Mouse (Mus musculus): Measurements from ENCODE around the gene Wnt4. TPM values are rescaled to one million over a fixed set of nuclear protein-coding genes. Genes with fewer than 3 reads are reported as not detected.

The Wnt4 gene
- polyA plus RNA-seq, 1 experiment from 2014 or later = 1.5 TPM

DNA sequence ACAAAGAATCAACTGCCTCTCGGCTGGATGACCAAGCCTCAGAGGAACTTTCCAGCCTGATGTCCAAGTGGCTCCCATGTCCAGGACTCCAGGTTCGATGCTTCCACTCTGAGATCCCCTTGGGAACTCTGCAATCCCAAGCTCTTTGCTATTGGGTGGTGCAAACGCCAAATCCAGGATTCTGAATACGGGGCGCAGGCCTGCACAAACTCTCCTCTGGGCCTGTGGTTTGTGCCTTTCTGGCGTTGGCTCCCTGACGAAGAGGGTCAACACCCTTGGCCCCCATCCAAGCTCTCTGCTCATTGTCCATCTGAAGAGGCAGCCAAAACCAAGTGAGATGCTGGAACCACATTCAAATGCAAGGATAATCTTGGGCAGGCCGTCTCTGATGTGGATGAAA lies 21.1 kb downstream of the Wnt4 start:
- no peak overlapping the region for H3K4me3 ChIP-seq
- 84% methylated on average over 8 of the region's 8 CpGs for WGBS
- H3K27me3 ChIP-seq = no peaks in the 10 kb centered on the region
- no peaks in the 10 kb centered on the region for H3K9me3 ChIP-seq
- H3K4me1 ChIP-seq (replicated peaks) = peaks cover 4% of the 10 kb centered on the region; the same call in 1 of the 2 replicates
- H3K4me2 ChIP-seq = no peak overlapping the region
- ATAC-seq (ENCODE audit: low FRiP score) = no peak
- no peak overlapping the region for H3K27ac ChIP-seq
- H3K9ac ChIP-seq = no peak overlapping the region
- peaks cover 4% of the 10 kb centered on the region for H3K36me3 ChIP-seq

DNA sequence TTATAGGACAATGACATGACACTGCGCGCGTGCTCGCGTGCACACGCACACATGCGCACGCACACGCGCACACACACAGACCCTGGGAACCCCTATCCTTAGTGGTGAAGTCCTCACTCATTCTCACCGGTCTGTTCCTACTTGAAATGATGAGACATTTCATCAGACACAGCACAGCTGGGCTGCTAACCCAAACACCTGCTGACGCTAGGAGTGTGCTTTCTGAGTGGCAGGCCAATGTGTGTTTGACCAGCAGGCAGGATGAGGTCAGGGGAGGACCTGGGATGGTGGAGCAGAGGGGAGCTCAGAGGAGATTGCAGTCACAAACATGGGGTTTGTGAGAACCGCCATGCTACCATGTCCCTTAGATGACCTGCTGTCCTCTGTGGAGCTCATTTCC lies 22.9 kb downstream of the Wnt4 start:
- no peak for ATAC-seq (ENCODE audit: low FRiP score)
- Histone ChIP-seq H3K36me3 (peaks cover 4% of the 10 kb centered on the region), H3K9me3 (no peaks in the 10 kb centered on the region), H3K4me3 (no peak overlapping the region), H3K27ac (no peak overlapping the region), H3K4me2 (no peak overlapping the region), H3K27me3 (no peaks in the 10 kb centered on the region), H3K4me1 (replicated peaks) (peaks cover 4% of the 10 kb centered on the region; the same call in 1 of the 2 replicates), H3K9ac (no peak overlapping the region)
- WGBS = 92% methylated on average over 13 of the region's 13 CpGs

GRCm38 (mm10) chr4:137301635-137302034 lies 24.3 kb downstream of the Wnt4 start:
- H3K4me2 ChIP-seq = no peak overlapping the region
- H3K36me3 ChIP-seq = no peaks in the 10 kb centered on the region
- ATAC-seq (ENCODE audit: low FRiP score) = no peak
- H3K9ac ChIP-seq = no peak overlapping the region
- no peaks in the 10 kb centered on the region for H3K27me3 ChIP-seq
- H3K27ac ChIP-seq = peak overlapping the region; percentile 55; the same call in 1 of the 2 replicates
- H3K4me3 ChIP-seq = no peak overlapping the region
- H3K4me1 ChIP-seq (replicated peaks) = peaks cover 16% of the 10 kb centered on the region
- no peaks in the 10 kb centered on the region for H3K9me3 ChIP-seq
- WGBS = 68% methylated on average over 16 of the region's 16 CpGs

DNA sequence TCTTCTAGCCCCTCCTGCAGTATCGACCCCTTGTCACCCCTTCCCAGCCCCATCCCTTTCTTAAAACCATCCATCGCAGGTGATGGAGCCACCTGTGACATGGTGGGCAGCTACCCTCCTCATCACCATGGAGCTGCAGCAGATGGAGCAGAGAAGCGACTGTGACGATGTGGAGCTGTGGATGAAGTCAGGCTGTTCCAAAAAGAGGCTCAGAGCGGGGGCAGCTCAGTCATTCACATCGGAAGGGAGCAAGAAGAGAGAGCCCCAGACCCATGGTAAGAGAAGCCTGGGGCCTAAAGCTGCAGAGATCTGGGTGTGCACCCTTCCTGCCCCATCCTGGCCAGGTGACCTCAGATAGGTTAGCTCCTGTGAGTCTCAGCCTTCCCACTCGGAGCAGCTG lies 26.8 kb downstream of the Wnt4 start:
- WGBS = 91% methylated on average over 7 of the region's 7 CpGs
- no peaks in the 10 kb centered on the region for H3K27me3 ChIP-seq

DNA sequence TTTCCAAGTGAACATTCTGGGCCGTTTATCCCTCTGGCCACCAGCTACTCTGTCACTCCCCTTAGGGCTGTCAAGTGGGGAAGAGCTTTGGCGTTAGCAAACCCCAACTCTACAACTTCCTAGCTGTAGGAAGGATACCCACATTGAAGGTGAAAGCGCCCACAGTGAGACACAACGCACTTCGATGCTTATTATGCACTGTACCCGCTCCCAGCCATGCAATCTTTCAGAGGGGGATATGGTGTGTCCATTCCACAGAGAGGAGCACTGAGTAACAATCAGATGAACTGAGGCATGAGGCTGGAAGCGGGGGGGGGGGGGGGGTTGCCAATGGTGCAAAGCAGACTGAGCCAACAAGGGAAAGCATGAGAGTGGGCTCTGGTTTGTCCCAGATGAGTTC lies 27.8 kb downstream of the Wnt4 start:
- Histone ChIP-seq H3K36me3 (no peaks in the 10 kb centered on the region), H3K27me3 (no peaks in the 10 kb centered on the region), H3K4me2 (no peak overlapping the region), H3K27ac (no peak overlapping the region), H3K9me3 (no peaks in the 10 kb centered on the region), H3K9ac (no peak overlapping the region), H3K4me1 (replicated peaks) (peaks cover 27% of the 10 kb centered on the region), H3K4me3 (no peak overlapping the region)
- no peak for ATAC-seq (ENCODE audit: low FRiP score)
- 91% methylated on average over 6 of the region's 7 CpGs for WGBS

More for the DNA sequence above, 26.8 kb downstream of the Wnt4 start:
- peaks cover 27% of the 10 kb centered on the region for H3K4me1 ChIP-seq (replicated peaks)
- no peak overlapping the region for H3K4me2 ChIP-seq
- H3K27ac ChIP-seq = no peak overlapping the region
- ATAC-seq (ENCODE audit: low FRiP score) = no peak
- H3K4me3 ChIP-seq = no peak overlapping the region
- H3K9ac ChIP-seq = no peak overlapping the region
- no peaks in the 10 kb centered on the region for H3K9me3 ChIP-seq
- no peaks in the 10 kb centered on the region for H3K36me3 ChIP-seq

GRCm38 (mm10) chr4:137305831-137306576 lies 28.7 kb downstream of the Wnt4 start:
- Histone ChIP-seq H3K9ac (peak overlapping the region; percentile 43; the same call in 1 of the 2 replicates), H3K27ac (peak overlapping the region; percentile 66)

DNA sequence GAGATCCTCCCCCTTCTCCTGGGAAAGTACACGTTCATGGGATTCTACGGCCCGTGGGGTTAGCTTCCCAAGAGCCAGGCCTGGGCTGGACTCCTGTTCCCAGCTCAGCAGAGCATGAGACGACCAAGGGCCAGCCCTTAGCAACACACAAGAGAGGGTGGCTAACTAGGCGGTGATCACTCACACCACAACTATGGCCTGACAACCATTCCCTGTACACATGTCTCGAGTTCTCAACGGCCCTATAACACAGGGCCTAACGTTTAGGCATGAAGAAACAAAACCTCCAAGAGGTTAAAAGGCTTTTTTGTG lies 29.2 kb downstream of the Wnt4 start:
- H3K4me3 ChIP-seq = no peak overlapping the region
- H3K4me1 ChIP-seq (replicated peaks) = peaks cover 27% of the 10 kb centered on the region
- H3K27me3 ChIP-seq = no peaks in the 10 kb centered on the region
- WGBS = 43% methylated on average over 8 of the region's 8 CpGs
- peak overlapping the region; percentile 66 for H3K27ac ChIP-seq
- H3K9ac ChIP-seq = no peak overlapping the region
- no peak overlapping the region for H3K4me2 ChIP-seq
- no peaks in the 10 kb centered on the region for H3K36me3 ChIP-seq
- H3K9me3 ChIP-seq = no peaks in the 10 kb centered on the region
- no peak for ATAC-seq (ENCODE audit: low FRiP score)

More at GRCm38 (mm10) chr4:137305831-137306576, 28.7 kb downstream of the Wnt4 start:
- 51% methylated on average over 13 of the region's 13 CpGs for WGBS
- Histone ChIP-seq H3K4me1 (replicated peaks) (peaks cover 27% of the 10 kb centered on the region), H3K36me3 (no peaks in the 10 kb centered on the region), H3K4me3 (no peak overlapping the region), H3K4me2 (no peak overlapping the region), H3K27me3 (no peaks in the 10 kb centered on the region), H3K9me3 (no peaks in the 10 kb centered on the region)
- ATAC-seq (ENCODE audit: low FRiP score) = no peak

DNA sequence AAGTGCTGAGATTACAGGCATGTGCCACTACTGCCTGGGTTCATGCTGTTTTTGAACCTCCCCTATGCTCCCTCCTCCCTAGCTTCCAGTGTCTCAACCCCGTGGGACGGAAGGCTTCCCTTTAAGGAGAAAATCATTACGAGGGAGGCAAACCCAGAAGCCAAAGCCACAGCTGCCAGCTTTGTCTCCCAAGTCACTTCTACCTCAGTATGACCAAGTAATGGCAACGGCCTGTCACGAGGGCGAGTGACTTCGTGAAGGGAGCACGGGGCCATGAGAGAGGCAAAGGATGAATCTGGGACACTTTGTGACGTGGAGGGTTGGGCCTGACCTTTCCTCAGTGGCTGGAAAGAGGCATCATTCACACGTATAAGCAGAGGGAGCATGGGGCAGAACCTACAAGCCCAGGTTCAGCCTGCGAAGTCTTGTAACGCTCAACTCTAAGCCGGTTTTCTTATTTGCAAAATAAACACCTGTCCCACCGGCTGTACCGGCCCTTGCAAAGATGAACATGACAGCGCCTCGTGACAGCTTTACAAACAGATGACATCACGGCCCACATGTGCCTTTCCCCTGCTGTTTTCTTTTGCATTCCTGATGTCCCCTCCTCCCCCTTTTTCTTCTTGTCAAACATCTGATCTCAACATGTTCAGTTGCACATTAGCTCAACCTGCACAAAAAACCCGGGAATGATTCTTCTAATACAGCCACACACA lies 29.9 kb downstream of the Wnt4 start:
- Histone ChIP-seq H3K27me3 (no peaks in the 10 kb centered on the region), H3K36me3 (no peaks in the 10 kb centered on the region), H3K9me3 (no peaks in the 10 kb centered on the region), H3K4me2 (no peak overlapping the region), H3K4me1 (replicated peaks) (peaks cover 24% of the 10 kb centered on the region), H3K27ac (no peak overlapping the region), H3K9ac (peak overlapping the region; percentile 47), H3K4me3 (no peak overlapping the region)
- no peak for ATAC-seq (ENCODE audit: low FRiP score)
- WGBS = 70% methylated on average over 19 of the region's 19 CpGs

- Histone ChIP-seq H3K9me3 (no peaks in the 10 kb centered on the region), H3K9ac (no peak overlapping the region), H3K36me3 (no peaks in the 10 kb centered on the region), H3K27ac (no peak overlapping the region), H3K4me2 (no peak overlapping the region), H3K4me1 (replicated peaks) (peaks cover 28% of the 10 kb centered on the region), H3K27me3 (no peaks in the 10 kb centered on the region), H3K4me3 (no peak overlapping the region)
- no peak for ATAC-seq (ENCODE audit: low FRiP score)
- WGBS = 50% methylated on average over 5 of the region's 5 CpGs
Measured at GRCm38 (mm10) chr4:137308377-137308776, 31.1 kb downstream of the Wnt4 start.

- Histone ChIP-seq H3K4me3 (no peak overlapping the region), H3K4me1 (replicated peaks) (0 out of 2 replicates have a peak, but pooled peaks cover 4% of the 10 kb centered on the region), H3K9ac (no peak overlapping the region), H3K4me2 (no peak overlapping the region), H3K9me3 (no peaks in the 10 kb centered on the region), H3K27me3 (no peaks in the 10 kb centered on the region), H3K27ac (no peak overlapping the region), H3K36me3 (peaks cover 12% of the 10 kb centered on the region; the same call in 1 of the 2 replicates)
- no peak for ATAC-seq (ENCODE audit: low FRiP score)
- 68% methylated on average over 2 of the region's 2 CpGs for WGBS
Measured at GRCm38 (mm10) chr4:137313511-137313910, 36.2 kb downstream of the Wnt4 start.

DNA sequence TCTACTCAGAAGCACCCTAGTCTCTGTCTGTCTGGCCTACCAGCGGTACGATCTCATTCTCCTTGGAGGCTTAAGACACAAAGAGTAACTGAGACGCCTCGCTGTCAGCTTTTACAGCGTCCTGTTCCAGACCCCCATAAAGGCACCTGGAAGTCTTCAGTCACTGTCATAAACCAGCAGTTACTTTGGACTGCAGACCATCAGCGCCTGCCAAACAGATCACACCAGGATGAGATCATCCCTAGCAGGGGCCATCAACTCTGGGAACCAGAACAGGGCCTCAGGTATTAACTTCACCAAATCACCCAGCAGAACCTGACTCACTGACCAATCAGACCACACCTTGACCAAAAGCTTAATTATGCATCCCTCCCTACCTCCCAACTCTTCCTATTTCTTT lies 37.3 kb downstream of the Wnt4 start:
- 71% methylated on average over 6 of the region's 6 CpGs for WGBS
- no peaks in the 10 kb centered on the region for H3K27me3 ChIP-seq
- H3K4me3 ChIP-seq = no peak overlapping the region
- no peak overlapping the region for H3K4me2 ChIP-seq
- no peaks in the 10 kb centered on the region for H3K9me3 ChIP-seq
- peaks cover 14% of the 10 kb centered on the region for H3K36me3 ChIP-seq
- no peak for ATAC-seq (ENCODE audit: low FRiP score)
- no peak overlapping the region for H3K9ac ChIP-seq
- H3K27ac ChIP-seq = no peak overlapping the region
- 0 out of 2 replicates have a peak, but pooled peaks cover 4% of the 10 kb centered on the region for H3K4me1 ChIP-seq (replicated peaks)

DNA sequence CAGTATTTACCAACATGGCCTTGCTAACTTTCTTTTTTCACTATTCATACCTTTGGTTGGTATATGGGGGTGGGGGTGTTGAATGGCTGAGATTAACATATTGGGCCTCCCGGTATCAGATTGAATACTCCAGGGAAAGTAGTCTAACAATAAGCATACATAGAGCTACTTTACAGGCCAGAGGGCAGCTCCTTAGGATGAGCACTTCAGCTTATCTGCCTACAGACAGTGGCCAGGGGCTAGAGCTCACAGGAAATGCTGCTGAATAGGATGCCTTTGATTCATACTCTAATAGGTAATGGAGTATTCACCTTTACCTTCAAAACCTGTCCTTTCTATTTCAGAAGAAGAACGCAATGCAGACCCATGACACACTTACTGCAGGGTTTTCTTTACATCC lies 37.8 kb downstream of the Wnt4 start:
- H3K27me3 ChIP-seq = no peaks in the 10 kb centered on the region
- 0 out of 2 replicates have a peak, but pooled peaks cover 4% of the 10 kb centered on the region for H3K4me1 ChIP-seq (replicated peaks)
- no peaks in the 10 kb centered on the region for H3K9me3 ChIP-seq
- no peak overlapping the region for H3K4me2 ChIP-seq
- no peak overlapping the region for H3K4me3 ChIP-seq
- ATAC-seq (ENCODE audit: low FRiP score) = no peak
- H3K36me3 ChIP-seq = peaks cover 19% of the 10 kb centered on the region
- 83% methylated on average over 2 of the region's 2 CpGs for WGBS
- no peak overlapping the region for H3K27ac ChIP-seq
- H3K9ac ChIP-seq = no peak overlapping the region
